Mouse (Mus musculus) stomach, embryonic 15.5 days (tissue): ENCODE measurements at regions not wholly inside any gene's neighbourhood (a gene's known extent, or its start where the extent isn't known, plus 50 kb on each side); places are given as distances from the start of the nearest gene placed in this dataset.

Experiments
- ATAC-seq: fragments of 200-750 bp; cut with Nextera tagmentation; 2 replicates; pipeline ENCODE4 v1.8.0; 2017; ENCODE audit warnings: low read depth, moderate number of reproducible peaks, moderate TSS enrichment; ENCODE audit not compliant: insufficient read depth, low FRiP score
- H3K27ac ChIP-seq: fragments of 300-500 bp; sonication (generic); 2 replicates; pipeline ENCODE4 v1.5.1; 2015; ENCODE audit warnings: mild to moderate bottlenecking, inconsistent platforms
- H3K27me3 ChIP-seq: fragments of 300-500 bp; sonication (generic); replicated peaks from 2 replicates; pipeline ENCODE4 v1.6.1; 2015; ENCODE audit warnings: inconsistent platforms
- H3K36me3 ChIP-seq: fragments of 300-500 bp; sonication (generic); 2 replicates; pipeline ENCODE4 v1.6.1; 2015; ENCODE audit warnings: inconsistent platforms
- H3K4me1 ChIP-seq: fragments of 300-500 bp; sonication (generic); 2 replicates; pipeline ENCODE4 v1.6.1; 2015; ENCODE audit warnings: inconsistent platforms
- H3K4me2 ChIP-seq: fragments of 300-500 bp; sonication (generic); 2 replicates; pipeline ENCODE4 v1.6.1; 2015; ENCODE audit warnings: mild to moderate bottlenecking, inconsistent platforms
- H3K4me3 ChIP-seq: fragments of 300-500 bp; sonication (generic); replicated peaks from 2 replicates; pipeline ENCODE4 v1.5.1; 2015; ENCODE audit warnings: inconsistent platforms
- H3K9ac ChIP-seq: fragments of 300-500 bp; sonication (generic); 2 replicates; pipeline ENCODE4 v1.6.1; 2015; ENCODE audit warnings: inconsistent platforms
- H3K9me3 ChIP-seq: fragments of 300-500 bp; sonication (generic); 2 replicates; pipeline ENCODE4 v1.6.1; 2016; ENCODE audit warnings: inconsistent platforms
- WGBS: fragments of 180-500 bp; shearing (Covaris S2); methylation state at CpG from one replicate; pipeline ENCODE4 v1.1.7; 2015; 5-methylcytosine and 5-hydroxymethylcytosine counted together

- WGBS = 76% methylated on average over 2 of the region's 2 CpGs
- H3K9ac ChIP-seq = no peak overlapping the region
- no peak for ATAC-seq
- H3K36me3 ChIP-seq = no peaks in the 10 kb centered on the region
- H3K4me3 ChIP-seq = no peak overlapping the region
- no peaks in the 10 kb centered on the region for H3K27me3 ChIP-seq
- H3K4me2 ChIP-seq = no peak overlapping the region
- no peak overlapping the region for H3K27ac ChIP-seq
- peaks cover 25% of the 10 kb centered on the region for H3K4me1 ChIP-seq
- no peaks in the 10 kb centered on the region for H3K9me3 ChIP-seq
Observed at GRCm38 (mm10) chr16:29840412-29840811, 223.8 kb upstream of the Hes1 start.

DNA sequence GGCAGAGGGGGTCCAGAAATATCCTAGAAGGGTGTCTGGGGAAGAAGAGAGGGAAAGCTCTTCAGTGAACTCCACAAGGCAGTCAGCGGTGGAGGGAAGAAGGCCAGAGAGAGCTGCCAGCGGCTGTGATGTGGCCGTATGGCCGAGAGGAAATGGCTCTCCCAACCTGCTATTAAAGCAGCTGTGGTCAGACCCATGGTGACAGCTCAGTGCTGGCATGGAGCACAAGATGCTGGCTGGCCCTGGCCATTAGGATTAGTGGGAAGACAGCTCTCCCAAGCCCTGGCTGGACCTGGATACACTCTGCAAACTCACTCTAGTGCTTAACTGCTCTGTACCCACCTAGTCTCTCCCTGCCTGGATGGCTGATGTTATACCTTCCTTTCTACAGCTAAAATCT is 223.1 kb upstream of the Hes1 start:
- Histone ChIP-seq H3K4me3 (no peak overlapping the region), H3K9ac (no peak overlapping the region), H3K27me3 (no peaks in the 10 kb centered on the region), H3K9me3 (no peaks in the 10 kb centered on the region), H3K4me1 (peaks cover 26% of the 10 kb centered on the region), H3K4me2 (no peak overlapping the region), H3K36me3 (no peaks in the 10 kb centered on the region), H3K27ac (no peak overlapping the region)
- 72% methylated on average over 4 of the region's 4 CpGs for WGBS
- ATAC-seq = no peak

GRCm38 (mm10) chr16:29842071-29842470 is 222.1 kb upstream of the Hes1 start:
- Histone ChIP-seq H3K36me3 (no peaks in the 10 kb centered on the region), H3K4me3 (no peak overlapping the region), H3K27me3 (no peaks in the 10 kb centered on the region), H3K4me2 (no peak overlapping the region), H3K9ac (no peak overlapping the region), H3K27ac (no peak overlapping the region), H3K9me3 (no peaks in the 10 kb centered on the region), H3K4me1 (peaks cover 25% of the 10 kb centered on the region)
- WGBS = 89% methylated on average over 4 of the region's 4 CpGs
- ATAC-seq = no peak

GRCm38 (mm10) chr16:29843490-29843889 is 220.7 kb upstream of the Hes1 start:
- no peak for ATAC-seq
- 66% methylated on average over 7 of the region's 7 CpGs for WGBS

DNA sequence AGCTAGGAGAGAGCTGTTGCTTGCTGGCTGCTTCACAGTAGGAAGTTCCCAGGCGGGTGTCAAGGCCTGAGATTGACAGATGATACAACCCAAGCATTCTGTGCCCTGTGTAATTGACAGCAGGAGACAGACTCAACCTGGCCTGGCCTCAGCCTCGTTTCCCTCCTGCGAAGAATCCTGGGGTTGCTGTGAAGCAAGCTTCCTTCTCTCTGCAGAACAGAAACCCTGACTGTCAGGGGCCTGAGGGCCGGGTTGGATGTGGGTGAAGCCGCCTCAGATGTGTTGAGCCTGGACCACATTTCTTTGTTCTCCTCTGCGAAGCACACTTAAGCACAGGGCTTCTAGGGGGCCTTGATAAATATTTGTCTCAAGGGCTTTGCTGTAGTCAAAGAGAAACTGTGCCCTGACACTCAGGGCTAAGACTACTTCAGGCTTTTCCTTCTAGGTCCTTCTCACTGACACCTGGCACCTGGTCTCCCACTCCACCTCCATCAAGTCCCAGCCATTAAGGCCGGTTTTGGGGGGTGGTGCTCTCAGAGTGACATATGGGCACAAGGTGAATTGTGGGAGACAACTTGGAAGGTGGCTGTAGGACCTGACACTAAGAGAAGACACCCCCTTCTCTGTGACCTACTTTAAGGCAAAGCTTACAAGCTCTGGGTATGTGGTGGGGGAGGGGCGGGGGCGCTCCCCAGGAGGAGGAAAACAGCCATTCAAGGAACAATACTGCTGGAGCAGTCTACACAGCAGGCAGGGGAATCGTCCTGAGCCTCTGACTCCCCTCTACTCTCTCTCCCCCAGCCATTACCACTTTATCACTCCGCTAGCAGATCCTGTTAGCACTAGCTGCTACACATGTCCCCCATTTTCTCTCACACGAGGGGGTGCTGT is 219.2 kb upstream of the Hes1 start:
- Histone ChIP-seq H3K4me3 (no peak overlapping the region), H3K36me3 (no peaks in the 10 kb centered on the region), H3K27me3 (no peaks in the 10 kb centered on the region), H3K4me1 (peaks cover 9% of the 10 kb centered on the region), H3K27ac (no peak overlapping the region), H3K9me3 (no peaks in the 10 kb centered on the region), H3K9ac (no peak overlapping the region), H3K4me2 (no peak overlapping the region)
- ATAC-seq = no peak
- whole genome bisulfite sequencing = 43% methylated on average over 11 of the region's 12 CpGs

More at GRCm38 (mm10) chr16:29843490-29843889, 220.7 kb upstream of the Hes1 start:
- H3K4me3 ChIP-seq = no peak overlapping the region
- H3K4me2 ChIP-seq = no peak overlapping the region
- H3K9me3 ChIP-seq = no peaks in the 10 kb centered on the region
- H3K9ac ChIP-seq = no peak overlapping the region
- H3K4me1 ChIP-seq = peaks cover 20% of the 10 kb centered on the region
- no peaks in the 10 kb centered on the region for H3K27me3 ChIP-seq
- no peak overlapping the region for H3K27ac ChIP-seq
- H3K36me3 ChIP-seq = no peaks in the 10 kb centered on the region

DNA sequence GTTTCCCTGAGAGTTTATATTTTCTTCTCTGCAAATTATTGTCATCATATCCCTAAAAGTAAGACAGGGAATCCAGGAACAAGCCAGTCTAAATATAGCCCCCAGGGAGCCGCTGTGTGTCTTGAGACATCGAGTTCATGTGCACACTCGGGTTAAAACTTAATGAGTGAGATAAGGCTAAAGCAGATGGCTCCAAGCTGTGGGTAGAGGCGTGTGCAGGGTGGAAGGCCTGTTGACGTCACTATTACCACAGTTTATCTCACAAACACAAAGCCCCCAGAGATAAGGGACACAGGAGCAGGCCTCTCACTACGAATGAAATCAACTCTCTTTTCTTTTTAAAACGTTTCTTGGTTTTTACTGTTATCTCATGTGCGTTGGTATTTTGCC is 218.6 kb upstream of the Hes1 start:
- no peak overlapping the region for H3K4me3 ChIP-seq
- H3K27me3 ChIP-seq = no peaks in the 10 kb centered on the region
- no peak overlapping the region for H3K9ac ChIP-seq
- no peaks in the 10 kb centered on the region for H3K36me3 ChIP-seq
- WGBS = 37% methylated on average over 8 of the region's 8 CpGs
- H3K4me1 ChIP-seq = peaks cover 9% of the 10 kb centered on the region
- no peak overlapping the region for H3K4me2 ChIP-seq
- H3K27ac ChIP-seq = no peak overlapping the region
- H3K9me3 ChIP-seq = no peaks in the 10 kb centered on the region
- ATAC-seq = peak; percentile 56; the same call in 1 of the 2 replicates

DNA sequence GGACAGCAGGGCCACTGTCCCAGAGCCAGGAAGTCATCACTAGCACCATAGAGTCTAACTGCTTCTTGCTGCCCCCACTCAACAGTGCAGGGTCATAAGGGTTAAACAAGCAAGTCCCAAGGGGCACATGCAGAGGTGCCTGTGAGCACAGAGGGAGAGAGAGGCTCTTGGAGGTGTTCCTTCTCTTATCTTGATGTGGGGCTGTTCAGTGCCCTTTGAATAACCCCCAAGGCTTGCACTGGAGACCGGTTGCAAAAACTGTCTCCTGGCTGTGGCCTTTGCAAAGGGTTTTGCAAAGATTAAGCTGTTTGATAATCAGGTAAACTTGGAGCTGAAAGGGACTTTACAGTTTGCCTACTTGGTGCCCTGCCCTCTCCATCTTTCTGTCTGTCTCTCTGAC is 217.1 kb upstream of the Hes1 start:
- H3K27ac ChIP-seq = no peak overlapping the region
- no peak for ATAC-seq
- H3K36me3 ChIP-seq = no peaks in the 10 kb centered on the region
- H3K27me3 ChIP-seq = no peaks in the 10 kb centered on the region
- WGBS = 28% methylated on average over 1 of the region's 1 CpGs
- peaks cover 9% of the 10 kb centered on the region for H3K4me1 ChIP-seq
- H3K9me3 ChIP-seq = no peaks in the 10 kb centered on the region
- no peak overlapping the region for H3K4me2 ChIP-seq
- H3K4me3 ChIP-seq = no peak overlapping the region
- no peak overlapping the region for H3K9ac ChIP-seq

DNA sequence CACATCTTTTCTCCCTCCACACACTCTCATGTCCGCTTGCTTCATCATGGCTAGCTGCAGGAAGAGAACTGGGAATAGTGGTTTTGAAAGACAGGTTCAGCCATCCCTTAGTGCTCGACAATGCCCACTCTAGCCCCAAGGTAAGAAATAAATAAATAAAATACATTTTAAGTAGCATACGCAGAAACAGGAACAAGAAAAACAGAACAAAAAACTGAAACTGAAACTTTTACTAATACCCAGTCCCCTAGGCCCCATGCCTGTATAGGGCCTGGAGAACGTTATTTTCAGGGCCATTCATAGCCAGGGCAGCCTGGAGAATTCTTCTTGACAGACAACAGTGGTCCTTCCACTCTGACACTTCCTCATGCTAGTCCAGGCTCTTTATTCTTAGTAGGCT is 216.4 kb upstream of the Hes1 start:
- WGBS = 64% methylated on average over 4 of the region's 4 CpGs
- Histone ChIP-seq H3K4me1 (peaks cover 9% of the 10 kb centered on the region), H3K27me3 (no peaks in the 10 kb centered on the region), H3K36me3 (no peaks in the 10 kb centered on the region), H3K4me3 (no peak overlapping the region), H3K9me3 (no peaks in the 10 kb centered on the region), H3K4me2 (no peak overlapping the region), H3K27ac (no peak overlapping the region), H3K9ac (no peak overlapping the region)
- no peak for ATAC-seq

DNA sequence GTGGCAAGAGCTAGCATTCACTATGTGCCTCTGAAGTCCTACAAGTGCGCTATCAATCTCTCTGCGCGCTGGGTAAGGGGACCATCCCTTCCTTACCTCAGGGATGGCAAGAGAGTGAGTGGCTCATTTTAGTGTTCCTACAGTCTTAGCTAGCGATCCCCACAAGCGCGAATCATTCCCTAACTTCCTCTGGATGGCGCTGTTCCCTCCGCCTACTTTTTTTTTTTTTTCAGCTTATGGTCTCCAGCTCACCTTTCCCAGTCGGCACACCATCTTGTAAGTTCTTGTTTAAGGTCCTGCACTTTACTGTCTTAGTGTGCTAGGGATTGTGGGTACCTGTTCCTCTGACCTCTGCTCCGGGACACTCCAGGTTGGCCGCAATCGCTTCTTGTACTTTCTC is 215.7 kb upstream of the Hes1 start:
- no peak overlapping the region for H3K4me3 ChIP-seq
- H3K27ac ChIP-seq = no peak overlapping the region
- no peaks in the 10 kb centered on the region for H3K36me3 ChIP-seq
- H3K4me2 ChIP-seq = no peak overlapping the region
- H3K27me3 ChIP-seq = no peaks in the 10 kb centered on the region
- H3K4me1 ChIP-seq = peaks cover 9% of the 10 kb centered on the region
- no peak overlapping the region for H3K9ac ChIP-seq
- no peaks in the 10 kb centered on the region for H3K9me3 ChIP-seq
- WGBS = 88% methylated on average over 12 of the region's 12 CpGs
- ATAC-seq = no peak

DNA sequence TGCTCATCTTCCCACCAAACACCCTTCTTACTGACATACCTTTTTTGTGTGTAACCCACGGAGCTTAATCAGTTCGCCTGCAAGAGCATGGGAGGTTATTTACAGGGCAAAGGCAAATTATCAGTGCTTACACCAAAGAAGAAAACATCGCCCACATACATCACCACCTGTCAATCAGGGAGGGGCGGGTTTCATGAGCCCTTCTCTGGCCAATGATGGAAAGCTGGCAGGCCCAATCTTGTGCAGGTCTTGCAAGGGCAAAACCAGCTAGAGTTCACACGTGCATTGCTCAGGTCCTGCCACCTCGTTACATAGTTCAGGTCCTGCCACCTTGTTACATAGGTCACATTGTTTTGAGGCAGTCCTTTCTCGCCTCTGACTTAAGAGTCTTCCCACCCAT is 214.7 kb upstream of the Hes1 start:
- Histone ChIP-seq H3K9ac (no peak overlapping the region), H3K36me3 (no peaks in the 10 kb centered on the region), H3K4me2 (no peak overlapping the region), H3K27ac (no peak overlapping the region), H3K27me3 (no peaks in the 10 kb centered on the region), H3K4me1 (peaks cover 9% of the 10 kb centered on the region), H3K4me3 (no peak overlapping the region), H3K9me3 (no peaks in the 10 kb centered on the region)
- 70% methylated on average over 7 of the region's 7 CpGs for WGBS
- no peak for ATAC-seq

DNA sequence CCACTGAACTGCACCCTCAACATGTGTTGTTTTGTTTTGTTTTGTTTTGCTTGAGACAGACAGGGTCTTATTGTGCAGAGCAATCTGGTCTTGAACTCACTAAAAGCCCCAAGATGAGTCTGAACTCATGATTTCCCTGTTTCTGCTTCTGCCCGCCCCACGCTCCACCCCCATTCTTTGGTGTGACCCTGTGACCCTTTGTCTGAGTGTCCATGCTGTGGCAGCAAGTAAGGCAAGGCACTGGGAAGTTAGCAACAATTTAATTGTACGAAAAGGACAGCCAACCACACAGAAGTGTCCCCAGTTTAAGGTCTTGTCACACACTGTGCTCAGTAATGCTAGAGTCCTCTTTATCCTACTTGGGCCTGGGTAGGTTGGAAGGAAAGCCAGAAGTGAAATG is 213.6 kb upstream of the Hes1 start:
- no peak overlapping the region for H3K4me3 ChIP-seq
- no peak overlapping the region for H3K27ac ChIP-seq
- no peak overlapping the region for H3K4me2 ChIP-seq
- no peaks in the 10 kb centered on the region for H3K4me1 ChIP-seq
- H3K9ac ChIP-seq = no peak overlapping the region
- H3K36me3 ChIP-seq = no peaks in the 10 kb centered on the region
- 80% methylated on average over 3 of the region's 3 CpGs for WGBS
- ATAC-seq = no peak
- no peaks in the 10 kb centered on the region for H3K9me3 ChIP-seq
- H3K27me3 ChIP-seq = no peaks in the 10 kb centered on the region

DNA sequence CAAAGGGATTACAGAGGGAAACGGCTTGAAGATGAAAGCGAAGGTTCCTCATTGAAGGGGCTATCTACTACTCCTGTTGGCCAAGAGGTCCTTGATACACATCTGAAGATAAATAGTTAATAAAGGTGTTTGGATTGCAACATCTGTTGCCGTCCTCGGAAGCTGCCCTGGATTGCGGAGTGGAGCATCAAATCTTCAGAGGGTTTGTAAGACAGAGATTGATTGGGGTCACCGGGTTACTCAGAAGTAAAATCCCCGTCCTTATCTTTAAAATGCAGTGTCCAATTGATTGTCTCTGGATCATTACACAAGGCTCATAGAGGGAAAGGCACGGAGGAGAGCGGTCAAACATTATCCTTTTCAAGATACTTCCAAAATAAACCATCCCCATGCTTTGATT is 212.4 kb upstream of the Hes1 start:
- WGBS = 28% methylated on average over 9 of the region's 9 CpGs

More for the DNA sequence above, 212.4 kb upstream of the Hes1 start:
- Histone ChIP-seq H3K4me3 (no peak overlapping the region), H3K9me3 (no peaks in the 10 kb centered on the region), H3K27me3 (no peaks in the 10 kb centered on the region), H3K27ac (no peak overlapping the region), H3K4me2 (no peak overlapping the region), H3K9ac (no peak overlapping the region), H3K4me1 (no peaks in the 10 kb centered on the region), H3K36me3 (no peaks in the 10 kb centered on the region)
- ATAC-seq = no peak
